Mouse (Mus musculus) neural tube, embryonic 11.5 days (tissue): ENCODE measurements at regions not wholly inside any gene's neighbourhood (a gene's known extent, or its start where the extent isn't known, plus 50 kb on each side); places are given as distances from the start of the nearest gene placed in this dataset.
A peak's percentile ranks its signal among the peaks of the same experiment; 100 is the strongest.

ENCODE experiments used
- ATAC-seq: fragments of 200-750 bp; cut with Nextera tagmentation; 2 replicates; pipeline ENCODE4 v1.8.0; 2017; ENCODE audit warnings: moderate number of reproducible peaks, mild to moderate bottlenecking, moderate TSS enrichment, moderate library complexity; ENCODE audit not compliant: insufficient read depth, low FRiP score, low TSS enrichment
- DNase-seq: peaks from one replicate; pipeline ENCODE4 v3.0.0-alpha.2; 2015; ENCODE audit warnings: low spot score
- H3K27ac ChIP-seq: fragments of 300-500 bp; sonication (generic); 2 replicates; pipeline ENCODE4 v1.5.1; 2014; ENCODE audit warnings: low read depth, mild to moderate bottlenecking, low read length
- H3K27me3 ChIP-seq: fragments of 300-500 bp; sonication (generic); 2 replicates; pipeline ENCODE4 v1.6.1; 2014; ENCODE audit warnings: mild to moderate bottlenecking, low read length, mixed read lengths; ENCODE audit not compliant: control insufficient read depth, insufficient read depth
- H3K36me3 ChIP-seq: fragments of 300-500 bp; sonication (generic); 2 replicates; pipeline ENCODE4 v1.6.1; 2014; ENCODE audit warnings: mild to moderate bottlenecking, low read length, moderate library complexity, mixed read lengths; ENCODE audit not compliant: control insufficient read depth, insufficient read depth
- H3K4me1 ChIP-seq: fragments of 300-500 bp; sonication (generic); 2 replicates; pipeline ENCODE4 v1.6.1; 2014; ENCODE audit warnings: low read length, mixed read lengths; ENCODE audit not compliant: control insufficient read depth, insufficient read depth
- H3K4me2 ChIP-seq: fragments of 300-500 bp; sonication (generic); 2 replicates; pipeline ENCODE4 v1.6.1; 2014; ENCODE audit warnings: low read depth, mild to moderate bottlenecking, moderate library complexity
- H3K4me3 ChIP-seq: fragments of 300-500 bp; sonication (generic); 2 replicates; pipeline ENCODE4 v1.5.1; 2014; ENCODE audit warnings: low read depth, low read length
- H3K9ac ChIP-seq: fragments of 300-500 bp; sonication (generic); 2 replicates; pipeline ENCODE4 v1.6.1; 2014; ENCODE audit warnings: mild to moderate bottlenecking, low read length
- H3K9me3 ChIP-seq: fragments of 300-500 bp; sonication (generic); 2 replicates; pipeline ENCODE4 v1.6.1; 2016; ENCODE audit warnings: low read length; ENCODE audit not compliant: control insufficient read depth
- WGBS: fragments of 180-500 bp; shearing (Covaris S2); extraction: QIAGEN DNeasy Blood & Tissue Kit; methylation state at CpG from one replicate; pipeline ENCODE4 v1.1.7; 2014; 5-methylcytosine and 5-hydroxymethylcytosine counted together

DNA sequence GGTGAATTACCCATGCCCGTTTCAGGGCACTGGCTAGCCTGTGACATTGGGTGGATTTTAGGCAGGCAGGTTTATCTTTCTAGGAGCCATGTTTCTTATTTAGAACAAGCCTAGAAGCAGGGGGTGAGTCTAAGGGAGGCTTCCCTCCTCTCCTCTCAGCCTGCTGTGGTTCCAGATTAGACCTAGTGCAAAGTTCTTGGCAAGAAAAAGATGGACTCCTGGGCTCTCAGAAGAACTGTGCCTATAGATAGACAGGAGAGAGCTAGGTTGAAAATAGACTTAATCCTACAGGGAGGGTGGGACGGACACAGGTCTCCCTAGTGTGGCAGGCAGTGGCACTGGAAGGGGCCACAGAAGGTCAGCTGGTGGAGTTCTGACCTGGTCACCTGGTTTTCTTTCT, 95.3 kb downstream of the Chst1 start:
- ATAC-seq (no peak), DNase-seq (no peak)
- no peaks in the 10 kb centered on the region for H3K36me3 ChIP-seq
- H3K27me3 ChIP-seq: no peaks in the 10 kb centered on the region
- H3K27ac ChIP-seq: no peak overlapping the region
- H3K4me3 ChIP-seq: no peak overlapping the region
- no peak overlapping the region for H3K9ac ChIP-seq
- 84% methylated on average over 2 of the region's 2 CpGs for WGBS
- H3K4me2 ChIP-seq: no peak overlapping the region
- no peaks in the 10 kb centered on the region; the same call in 1 of the 2 replicates for H3K4me1 ChIP-seq
- no peaks in the 10 kb centered on the region for H3K9me3 ChIP-seq

DNA sequence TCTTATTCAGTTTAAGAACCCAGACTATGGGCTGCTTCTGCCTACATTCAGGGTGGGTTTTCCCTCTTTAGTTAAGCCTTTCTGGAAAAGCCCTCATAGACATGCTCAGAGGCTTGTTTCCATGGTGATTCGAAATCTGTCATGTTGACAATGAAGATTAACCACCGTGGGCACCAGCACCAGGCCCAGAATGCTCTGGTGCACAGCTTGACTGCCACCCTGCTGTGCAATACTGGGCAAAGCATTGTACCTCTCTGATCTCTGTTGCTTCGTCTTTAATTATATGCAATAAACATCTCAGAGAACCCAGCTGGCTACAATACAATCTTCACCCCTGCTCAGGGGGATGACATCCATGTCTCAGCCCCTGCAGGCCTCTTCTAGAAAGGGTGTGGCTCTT, 96.4 kb downstream of the Chst1 start:
- Histone ChIP-seq H3K4me1 (no peaks in the 10 kb centered on the region; the same call in 1 of the 2 replicates), H3K9ac (no peak overlapping the region), H3K4me2 (no peak overlapping the region), H3K27ac (no peak overlapping the region), H3K9me3 (no peaks in the 10 kb centered on the region), H3K4me3 (no peak overlapping the region), H3K36me3 (no peaks in the 10 kb centered on the region), H3K27me3 (no peaks in the 10 kb centered on the region)
- WGBS: 22% methylated on average over 3 of the region's 3 CpGs
- ATAC-seq (peak; percentile 76), DNase-seq (peak; percentile 42)

GRCm38 (mm10) chr2:92697721-92698120, 98.2 kb downstream of the Chst1 start:
- DNase-seq (no peak), ATAC-seq (no peak)
- WGBS: 65% methylated on average over 5 of the region's 5 CpGs

GRCm38 (mm10) chr2:92699360-92699759, 99.9 kb downstream of the Chst1 start:
- 85% methylated on average over 6 of the region's 6 CpGs for WGBS
- Histone ChIP-seq H3K27me3 (no peaks in the 10 kb centered on the region), H3K36me3 (no peaks in the 10 kb centered on the region), H3K9me3 (no peaks in the 10 kb centered on the region), H3K4me1 (no peaks in the 10 kb centered on the region; the same call in none of the 2 replicates), H3K9ac (no peak overlapping the region), H3K27ac (no peak overlapping the region), H3K4me3 (no peak overlapping the region), H3K4me2 (no peak overlapping the region)
- no peak for ATAC-seq
- no peak for DNase-seq

More at GRCm38 (mm10) chr2:92697721-92698120, 98.2 kb downstream of the Chst1 start:
- Histone ChIP-seq H3K27ac (no peak overlapping the region), H3K9me3 (no peaks in the 10 kb centered on the region), H3K4me1 (no peaks in the 10 kb centered on the region; the same call in none of the 2 replicates), H3K27me3 (no peaks in the 10 kb centered on the region), H3K9ac (no peak overlapping the region), H3K36me3 (no peaks in the 10 kb centered on the region), H3K4me2 (no peak overlapping the region), H3K4me3 (no peak overlapping the region)

- H3K4me1 ChIP-seq: no peaks in the 10 kb centered on the region; the same call in 1 of the 2 replicates
- WGBS: 58% methylated on average over 3 of the region's 3 CpGs
- no peak for ATAC-seq
- H3K9ac ChIP-seq: no peak overlapping the region
- H3K4me2 ChIP-seq: no peak overlapping the region
- H3K9me3 ChIP-seq: no peaks in the 10 kb centered on the region
- H3K36me3 ChIP-seq: no peaks in the 10 kb centered on the region
- no peaks in the 10 kb centered on the region for H3K27me3 ChIP-seq
- no peak for DNase-seq
- H3K4me3 ChIP-seq: no peak overlapping the region
- H3K27ac ChIP-seq: no peak overlapping the region
Observed at GRCm38 (mm10) chr2:92704035-92704434, 104.5 kb downstream of the Chst1 start.

DNA sequence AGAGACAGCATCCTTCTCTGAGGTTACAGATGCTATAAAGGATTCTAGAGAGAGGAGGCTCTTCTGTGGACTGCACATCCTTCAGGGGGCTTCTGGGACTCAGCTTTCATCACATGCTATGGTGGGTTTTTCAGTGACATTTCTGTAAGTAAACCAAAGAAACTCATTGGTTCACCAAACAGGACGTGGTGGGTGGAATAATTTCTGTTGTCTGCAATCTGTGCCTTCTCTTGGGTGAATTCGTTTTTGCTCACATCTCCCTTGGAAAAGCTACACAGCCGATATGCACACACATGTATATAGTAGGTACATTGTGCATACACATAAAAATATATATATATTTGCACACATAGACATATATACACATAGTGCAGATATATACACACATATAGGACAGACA, 110.2 kb downstream of the Chst1 start:
- Histone ChIP-seq H3K9me3 (no peaks in the 10 kb centered on the region), H3K4me1 (no peaks in the 10 kb centered on the region), H3K9ac (no peak overlapping the region), H3K36me3 (no peaks in the 10 kb centered on the region), H3K27me3 (no peaks in the 10 kb centered on the region), H3K27ac (no peak overlapping the region), H3K4me3 (no peak overlapping the region), H3K4me2 (no peak overlapping the region)
- no peak for ATAC-seq
- 89% methylated on average over 3 of the region's 3 CpGs for WGBS
- no peak for DNase-seq

GRCm38 (mm10) chr2:92711122-92711777, 111.7 kb downstream of the Chst1 start:
- peak overlapping the region; percentile 16; the same call in 1 of the 2 replicates for H3K4me2 ChIP-seq
- H3K27ac ChIP-seq: no peak overlapping the region
- ATAC-seq (no peak), DNase-seq (no peak)
- H3K4me1 ChIP-seq: no peaks in the 10 kb centered on the region
- peak overlapping the region; percentile 22; the same call in 1 of the 2 replicates for H3K9ac ChIP-seq
- no peaks in the 10 kb centered on the region for H3K36me3 ChIP-seq
- no peaks in the 10 kb centered on the region for H3K9me3 ChIP-seq
- H3K27me3 ChIP-seq: no peaks in the 10 kb centered on the region
- WGBS: 43% methylated on average over 15 of the region's 15 CpGs
- no peak overlapping the region for H3K4me3 ChIP-seq

DNA sequence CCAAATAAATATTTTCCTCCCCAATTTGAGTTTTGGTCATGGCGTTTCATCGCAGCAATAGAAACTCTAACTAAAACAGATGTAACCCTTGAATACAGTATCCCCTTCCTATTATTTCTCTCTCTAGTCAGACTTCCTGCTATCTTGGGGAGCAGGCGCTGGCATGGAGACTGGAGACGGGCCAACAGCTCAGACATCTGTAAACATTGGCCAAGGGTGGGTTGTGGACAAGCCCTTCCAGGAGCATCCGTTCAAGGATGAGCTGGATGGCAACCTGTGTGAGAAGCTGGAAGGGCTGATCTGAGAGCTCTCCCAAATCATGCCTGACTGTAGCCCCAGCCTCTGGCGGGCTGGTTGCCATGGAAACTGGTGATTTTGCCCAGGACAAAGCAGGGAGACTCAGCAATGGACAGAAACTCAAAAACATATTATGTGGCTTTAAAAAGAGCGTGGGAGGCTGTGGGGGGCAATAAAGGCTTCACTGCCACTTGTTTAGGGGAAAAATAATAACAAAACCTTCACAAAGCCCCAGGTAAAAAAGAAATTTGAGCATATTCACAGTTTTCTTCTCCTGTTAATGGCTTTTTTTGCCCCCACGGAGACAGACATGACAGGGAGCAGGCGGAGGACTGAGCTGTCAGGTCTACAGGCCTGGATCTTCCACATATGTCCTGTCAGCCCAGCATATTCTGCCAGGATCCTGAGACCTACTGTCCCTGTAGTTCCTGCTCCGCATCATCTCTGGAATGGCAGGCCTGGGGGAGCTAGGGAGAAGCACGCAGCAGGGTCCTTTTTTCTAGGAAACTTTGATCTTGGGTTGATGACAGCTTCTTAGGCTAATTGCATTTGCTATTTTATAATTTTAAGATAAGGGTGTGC, 113.0 kb downstream of the Chst1 start:
- WGBS: 65% methylated on average over 11 of the region's 11 CpGs
- DNase-seq (peak; percentile 58), ATAC-seq (no peak)
- no peaks in the 10 kb centered on the region for H3K4me1 ChIP-seq
- H3K36me3 ChIP-seq: no peaks in the 10 kb centered on the region
- no peak overlapping the region for H3K9ac ChIP-seq
- no peak overlapping the region for H3K4me3 ChIP-seq
- no peaks in the 10 kb centered on the region for H3K9me3 ChIP-seq
- H3K4me2 ChIP-seq: no peak overlapping the region
- H3K27me3 ChIP-seq: no peaks in the 10 kb centered on the region
- no peak overlapping the region for H3K27ac ChIP-seq
